Comparison of ENCODE assay signal across 11 mouse cellular contexts in genomic region chr13:9757842-9758491, GRCm38 (mm10). TPM values are rescaled to one million over a fixed set of nuclear protein-coding genes. Genes with fewer than 3 reads are reported as not detected.
DNase-seq lines count a peak whose midpoint lies in the region; ATAC-seq and TF ChIP-seq lines count a peak whose summit lies in the region.
"Had no signal": no experiment of that assay in that cellular context is flagged by ENCODE, and none has a peak within 500 bp of the region (broad histone marks: within the 10 kb centered on the region; RNA-seq: fewer than 3 reads in every experiment).

No protein-coding gene starts in this region.

- no peaks in the 10 kb centered on the region for H3K9me3 ChIP-seq in kidney, embryonic 14.5 days (ENCODE audit: control insufficient read depth, low read length)
- H3K9me3 ChIP-seq in forebrain, embryonic 13.5 days (replicated peaks): no peaks in the 10 kb centered on the region
- no peaks in the 10 kb centered on the region for H3K9me3 ChIP-seq in limb, embryonic 15.5 days

- no peak for DNase-seq in kidney, adult 11 months
- peak; percentile 37 for DNase-seq in NIH3T3 (ENCODE audit: low read depth)
- no peak for DNase-seq in gastrocnemius, adult 8-10 months (ENCODE audit: low spot score in 2 of 2)
- DNase-seq in cerebellum, postnatal 36 days: no peak
- no peak for DNase-seq in kidney, adult 2 months
- DNase-seq: cerebellum, adult 8-10 months; left cerebral cortex, postnatal 4 days had no signal

- peaks cover 13% of the 10 kb centered on the region for H3K4me1 ChIP-seq in kidney, embryonic 14.5 days (ENCODE audit: control insufficient read depth, insufficient read depth, low read length)
- H3K4me1 ChIP-seq in forebrain, embryonic 13.5 days: peaks cover 72% of the 10 kb centered on the region
- peaks cover 20% of the 10 kb centered on the region for H3K4me1 ChIP-seq in limb, embryonic 15.5 days
- peaks cover 19% of the 10 kb centered on the region for H3K4me1 ChIP-seq in kidney, adult 2 months (ENCODE audit: control insufficient read depth, insufficient read depth, low read length)

- H3K4me3 ChIP-seq in kidney, embryonic 14.5 days (ENCODE audit: low read length): no peak overlapping the region
- no peak overlapping the region for H3K4me3 ChIP-seq in forebrain, embryonic 13.5 days
- no peak overlapping the region for H3K4me3 ChIP-seq in limb, embryonic 15.5 days
- H3K4me3 ChIP-seq in kidney, adult 2 months (ENCODE audit: insufficient read depth, low read depth, low read length): no peak overlapping the region

- no peak for TF ChIP-seq CTCF in kidney, adult 2 months (conservative IDR thresholded peaks at IDR 0.05; ENCODE audit: insufficient read depth, insufficient read length, low read depth, low read length)

- no peak overlapping the region for H3K4me2 ChIP-seq in kidney, embryonic 14.5 days (replicated peaks; ENCODE audit: low read depth, low read length)
- H3K4me2 ChIP-seq in forebrain, embryonic 13.5 days: peak overlapping the region; percentile 10
- no peak overlapping the region for H3K4me2 ChIP-seq in limb, embryonic 15.5 days

- WGBS in kidney, embryonic 14.5 days: 65% methylated on average over 9 of the region's 9 CpGs
- WGBS in forebrain, embryonic 13.5 days: 27% methylated on average over 9 of the region's 9 CpGs
- 38% methylated on average over 9 of the region's 9 CpGs for WGBS in limb, embryonic 15.5 days
- 41% methylated on average over 9 of the region's 9 CpGs for WGBS in kidney, adult 2 months

- no peaks in the 10 kb centered on the region for H3K36me3 ChIP-seq in kidney, embryonic 14.5 days (ENCODE audit: control insufficient read depth, insufficient read depth, low read length)
- H3K36me3 ChIP-seq in forebrain, embryonic 13.5 days (ENCODE audit: poor library complexity, severe bottlenecking): no peaks in the 10 kb centered on the region
- no peaks in the 10 kb centered on the region for H3K36me3 ChIP-seq in limb, embryonic 15.5 days
- H3K36me3 ChIP-seq in kidney, adult 2 months (ENCODE audit: control insufficient read depth, insufficient read depth, low read length): no peaks in the 10 kb centered on the region

- H3K27ac ChIP-seq in kidney, embryonic 14.5 days (ENCODE audit: low read depth, low read length): peak overlapping the region; percentile 47; the same call in 1 of the 2 replicates
- peak overlapping the region; percentile 55 for H3K27ac ChIP-seq in forebrain, embryonic 13.5 days
- peak overlapping the region; percentile 47 for H3K27ac ChIP-seq in limb, embryonic 15.5 days
- H3K27ac ChIP-seq in kidney, adult 2 months (ENCODE audit: insufficient read depth, low read depth, low read length): no peak overlapping the region

- H3K27me3 ChIP-seq in kidney, embryonic 14.5 days (ENCODE audit: control insufficient read depth, insufficient read depth, low read length): no peaks in the 10 kb centered on the region
- H3K27me3 ChIP-seq in forebrain, embryonic 13.5 days: no peaks in the 10 kb centered on the region
- H3K27me3 ChIP-seq in limb, embryonic 15.5 days: no peaks in the 10 kb centered on the region
- H3K27me3 ChIP-seq in kidney, adult 2 months (replicated peaks; ENCODE audit: control insufficient read depth, insufficient read depth, low read length): no peaks in the 10 kb centered on the region

- ATAC-seq in kidney, embryonic 14.5 days (ENCODE audit: low FRiP score, low TSS enrichment): no peak
- peak; percentile 78 for ATAC-seq in forebrain, embryonic 13.5 days
- no peak for ATAC-seq in limb, embryonic 15.5 days (ENCODE audit: insufficient number of reproducible peaks, low FRiP score, low TSS enrichment, low read depth)
- ATAC-seq: activated CD4-positive, CD25-positive, alpha-beta regulatory T cell, adult 4 months had no signal

- H3K9ac ChIP-seq in kidney, embryonic 14.5 days (ENCODE audit: low read depth, low read length): no peak overlapping the region
- H3K9ac ChIP-seq in forebrain, embryonic 13.5 days: peak overlapping the region; percentile 41; the same call in 1 of the 2 replicates
- H3K9ac ChIP-seq in limb, embryonic 15.5 days: no peak overlapping the region

- TF ChIP-seq POLR2A in kidney, adult 2 months (IDR thresholded peaks at IDR 0.05; ENCODE audit: low read depth, low read length): no peak

RNA-seq across cellular contexts. Expression of gene Zmynd11, which starts 7.2 kb away (rescaled TPM):
- 54.4 and 119 TPM in 2 replicates for polyA plus RNA-seq in kidney, embryonic 14.5 days (2014; fragmentation: Nextera tagmentation; extraction: Ambion mirVana)
- polyA plus RNA-seq in forebrain, embryonic 13.5 days (2015; fragmentation: Nextera tagmentation; extraction: Ambion mirVana): 139 and 142 TPM in 2 replicates
- polyA plus RNA-seq in limb, embryonic 15.5 days (2015; fragmentation: Nextera tagmentation; extraction: Ambion mirVana): 113 and 114 TPM in 2 replicates
- 10 to 100 TPM; 79.7 to 99.3 (median 89.4) TPM for total RNA-seq in gastrocnemius, adult 8-10 months (2022)
- 42.8 and 47.4 TPM in 2 replicates for polyA plus RNA-seq in kidney, adult 2 months (2012; rRNA removed)
